Mouse (Mus musculus) spleen, adult 2 months (tissue): ENCODE results near the gene Sash1. TPM values are rescaled to one million over a fixed set of nuclear protein-coding genes. Genes with fewer than 3 reads are reported as not detected.

Source experiments
- DNase-seq, 2 experiments: peaks; one replicate each; pipeline versions ENCODE4 v3.0.0 to v3.0.0-alpha.2; 2012 to 2021; ENCODE audit warnings: low spot score in 2 of 2, low read depth in 1 of 2
- H3K27ac ChIP-seq: fragments of 200-500 bp; 2 replicates; pipeline ENCODE4 v1.5.1; 2012; ENCODE audit warnings: low read length, inconsistent platforms; ENCODE audit not compliant: insufficient read depth
- H3K27me3 ChIP-seq: fragments of 200-500 bp; 2 replicates; pipeline ENCODE4 v1.6.1; 2012; ENCODE audit warnings: mild to moderate bottlenecking, moderate library complexity, low read length, inconsistent platforms; ENCODE audit not compliant: control insufficient read depth, insufficient read depth
- H3K36me3 ChIP-seq: fragments of 200-500 bp; 2 replicates; pipeline ENCODE4 v1.6.1; 2012; ENCODE audit warnings: mild to moderate bottlenecking, low read length, inconsistent platforms; ENCODE audit not compliant: control insufficient read depth, insufficient read depth
- H3K4me1 ChIP-seq: fragments of 200-500 bp; 2 replicates; pipeline ENCODE4 v1.6.1; 2011; ENCODE audit warnings: inconsistent platforms; ENCODE audit not compliant: control insufficient read depth, insufficient read depth, insufficient read length
- H3K4me3 ChIP-seq: fragments of 200-500 bp; 2 replicates; pipeline ENCODE4 v1.5.1; 2011; ENCODE audit warnings: mild to moderate bottlenecking, inconsistent platforms; ENCODE audit not compliant: insufficient read depth, insufficient read length; ENCODE audit errors: extremely low read depth
- CTCF ChIP-seq: fragments of 200-500 bp; IDR thresholded peaks from 2 replicates; pipeline ENCODE4 v1.5.1; 2011; ENCODE audit warnings: mild to moderate bottlenecking, inconsistent platforms; ENCODE audit not compliant: insufficient read depth, insufficient read length, insufficient replicate concordance; ENCODE audit errors: extremely low read depth
- POLR2A ChIP-seq: fragments of 200-500 bp; IDR thresholded peaks from 2 replicates; pipeline ENCODE4 v1.6.1; 2011; ENCODE audit warnings: low read depth, low read length, inconsistent platforms
- WGBS: fragments of 180-500 bp; shearing (Covaris S2); methylation state at CpG from one replicate; pipeline ENCODE4 v1.1.7; 2018; 5-methylcytosine and 5-hydroxymethylcytosine counted together
- polyA plus RNA-seq: library from polyadenylated mRNA; depleted of rRNA; stranded (reverse); fragments of >200 nt; gene quantifications from 2 replicates; pipeline ENCODE4 v1.2.3, GENCODE M21; 2012

Gene Sash1
- polyA plus RNA-seq, 1 experiment, result 9.8 TPM

DNA sequence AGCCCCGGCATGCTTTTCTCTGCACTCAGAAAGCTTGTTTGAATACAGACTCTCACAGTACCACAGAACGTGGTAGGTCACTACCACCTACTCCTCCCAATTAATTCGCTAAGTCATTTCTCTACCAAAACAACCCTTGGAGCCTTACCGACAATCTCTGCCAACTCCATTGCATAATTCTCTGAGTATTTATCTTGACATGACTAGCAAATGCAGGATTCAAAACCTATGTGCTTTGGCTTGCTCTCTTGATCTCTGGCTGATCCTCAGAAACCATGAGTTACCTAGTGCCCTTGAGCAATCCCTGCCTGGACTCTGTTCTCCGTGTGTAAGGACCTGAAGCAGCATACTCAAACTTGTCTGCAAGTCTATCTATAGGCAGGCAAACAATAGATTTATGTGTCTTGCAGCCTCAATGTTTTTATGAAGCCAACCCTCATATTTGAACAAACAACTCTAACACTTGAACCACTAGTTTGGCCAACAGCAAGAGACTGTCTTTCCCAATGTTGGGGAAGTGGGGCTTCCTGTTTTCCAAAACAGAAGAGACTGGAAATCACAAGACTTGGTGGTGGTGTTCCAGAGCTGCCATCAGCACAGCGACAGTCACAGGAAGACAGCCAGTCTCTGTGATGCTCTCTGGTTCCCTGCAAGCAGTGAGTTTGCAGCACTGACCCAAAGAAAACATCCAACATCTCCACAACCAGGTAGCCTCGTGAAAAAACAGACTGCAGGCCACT is 12.1 kb downstream of the Sash1 start:
- peak overlapping the region; percentile 13; the same call in 1 of the 2 replicates for H3K27ac ChIP-seq

DNA sequence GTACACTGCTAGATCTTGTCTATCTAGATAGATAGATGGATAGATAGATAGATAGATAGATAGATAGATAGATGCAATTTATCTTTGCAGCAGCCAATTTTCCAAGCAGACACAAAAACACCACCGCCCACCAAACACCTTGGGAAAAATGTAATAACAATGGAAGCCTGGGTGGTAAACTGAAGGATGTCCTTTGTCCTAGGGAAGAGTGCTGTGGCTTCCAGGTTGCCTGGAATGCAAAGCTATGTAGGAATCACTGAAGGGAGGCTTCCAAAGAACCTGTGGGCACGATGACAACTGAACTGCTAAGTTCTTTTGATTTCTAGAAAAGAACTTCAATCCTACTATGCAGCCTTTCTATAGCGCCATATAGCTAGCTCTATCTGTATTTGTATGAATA is 13.1 kb downstream of the Sash1 start:
- WGBS, result 90% methylated on average over 3 of the region's 3 CpGs
- no peak overlapping the region for H3K27ac ChIP-seq
- DNase-seq, result no peak
- no peaks in the 10 kb centered on the region for H3K27me3 ChIP-seq
- TF ChIP-seq POLR2A, result no peak
- H3K4me3 ChIP-seq, result no peak overlapping the region
- H3K4me1 ChIP-seq, result no peaks in the 10 kb centered on the region
- no peaks in the 10 kb centered on the region for H3K36me3 ChIP-seq

More for the DNA sequence above, 12.1 kb downstream of the Sash1 start:
- Histone ChIP-seq H3K4me1 (peaks cover under 1% of the 10 kb centered on the region; the same call in 1 of the 2 replicates), H3K27me3 (no peaks in the 10 kb centered on the region), H3K4me3 (no peak overlapping the region), H3K36me3 (no peaks in the 10 kb centered on the region)
- TF ChIP-seq POLR2A (no peak), CTCF (no peak)
- 56% methylated on average over 7 of the region's 7 CpGs for WGBS
- DNase-seq, result no peak

DNA sequence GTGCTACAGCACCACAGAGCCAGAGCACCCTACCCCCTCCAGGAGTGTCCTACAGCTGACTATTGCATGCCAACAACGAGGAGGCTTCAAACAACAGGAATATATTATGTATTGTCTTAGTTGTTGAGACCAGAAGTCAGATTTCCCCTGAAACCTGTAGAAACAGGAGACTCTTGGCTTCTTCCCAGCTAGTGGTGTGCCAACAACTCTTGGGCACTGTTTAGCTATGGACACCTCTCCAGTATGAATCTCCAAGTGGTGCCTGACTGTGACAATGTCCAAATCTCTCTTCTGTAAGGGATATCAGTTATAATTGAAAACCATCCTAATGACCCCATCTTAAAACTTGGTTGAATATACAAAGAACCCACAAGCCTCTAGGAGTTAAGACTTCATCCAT is 13.9 kb downstream of the Sash1 start:
- Histone ChIP-seq H3K36me3 (no peaks in the 10 kb centered on the region), H3K4me3 (no peak overlapping the region), H3K27ac (no peak overlapping the region), H3K4me1 (no peaks in the 10 kb centered on the region), H3K27me3 (no peaks in the 10 kb centered on the region)
- TF ChIP-seq POLR2A (no peak), CTCF (no peak)
- WGBS, result 82% methylated on average over 1 of the region's 1 CpGs
- DNase-seq, result no peak

DNA sequence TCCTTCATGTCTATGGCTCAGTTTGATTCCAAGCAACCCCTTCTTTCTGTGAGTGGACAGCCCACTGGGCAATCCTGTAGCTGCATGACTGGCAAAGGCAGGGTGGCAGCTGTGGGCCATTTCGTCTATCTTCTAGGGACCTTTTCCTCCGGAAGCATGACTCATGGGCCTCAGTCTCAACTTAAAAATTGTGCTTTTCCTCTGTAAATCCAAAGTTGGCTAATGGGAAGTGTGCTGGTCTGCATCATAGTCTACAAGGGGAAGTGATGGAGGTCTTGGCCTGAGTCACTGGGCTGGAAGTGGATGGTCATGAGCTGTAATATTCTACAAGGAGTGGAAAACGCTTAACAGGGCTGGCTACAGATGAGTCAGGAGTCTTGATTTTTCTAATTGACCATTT is 15.5 kb downstream of the Sash1 start:
- no peak overlapping the region for H3K4me3 ChIP-seq
- no peaks in the 10 kb centered on the region for H3K4me1 ChIP-seq
- WGBS, result 70% methylated on average over 3 of the region's 3 CpGs
- DNase-seq, result no peak
- no peak for TF ChIP-seq POLR2A
- no peak for TF ChIP-seq CTCF
- no peaks in the 10 kb centered on the region for H3K36me3 ChIP-seq
- no peaks in the 10 kb centered on the region for H3K27me3 ChIP-seq
- H3K27ac ChIP-seq, result no peak overlapping the region

DNA sequence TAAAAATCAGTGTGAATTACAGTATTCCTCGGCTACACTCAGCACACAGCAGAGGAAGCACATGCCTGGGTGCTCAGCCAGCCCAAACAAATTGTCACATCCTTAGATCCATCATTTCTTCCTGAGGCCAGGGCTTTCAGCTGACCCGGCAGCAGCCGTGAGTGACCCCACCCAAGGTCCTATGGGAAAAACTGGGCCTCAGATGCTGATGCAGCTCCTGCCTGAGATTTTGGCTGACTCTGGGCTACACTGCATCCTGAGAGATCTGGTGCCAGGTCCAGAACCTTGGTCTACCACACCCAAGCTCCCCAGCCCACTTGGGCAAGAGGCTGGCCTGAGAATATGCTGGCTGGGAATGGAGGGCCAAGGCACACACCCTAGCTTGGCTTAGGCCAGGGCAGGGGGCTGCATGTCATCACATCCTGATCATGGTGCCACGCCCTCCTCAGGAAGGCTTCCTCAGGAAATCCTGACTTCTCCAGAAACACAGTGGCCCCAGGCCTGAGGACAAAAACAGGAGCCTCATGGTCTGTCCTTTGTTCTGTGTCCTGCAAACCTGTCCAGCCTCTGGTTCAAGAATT is 19.7 kb downstream of the Sash1 start:
- no peak for DNase-seq
- Histone ChIP-seq H3K4me1 (no peaks in the 10 kb centered on the region; the same call in 1 of the 2 replicates), H3K27me3 (no peaks in the 10 kb centered on the region), H3K27ac (no peak overlapping the region; the same call in 1 of the 2 replicates), H3K36me3 (no peaks in the 10 kb centered on the region), H3K4me3 (no peak overlapping the region)
- TF ChIP-seq POLR2A (no peak), CTCF (no peak)
- 83% methylated on average over 4 of the region's 4 CpGs for WGBS

DNA sequence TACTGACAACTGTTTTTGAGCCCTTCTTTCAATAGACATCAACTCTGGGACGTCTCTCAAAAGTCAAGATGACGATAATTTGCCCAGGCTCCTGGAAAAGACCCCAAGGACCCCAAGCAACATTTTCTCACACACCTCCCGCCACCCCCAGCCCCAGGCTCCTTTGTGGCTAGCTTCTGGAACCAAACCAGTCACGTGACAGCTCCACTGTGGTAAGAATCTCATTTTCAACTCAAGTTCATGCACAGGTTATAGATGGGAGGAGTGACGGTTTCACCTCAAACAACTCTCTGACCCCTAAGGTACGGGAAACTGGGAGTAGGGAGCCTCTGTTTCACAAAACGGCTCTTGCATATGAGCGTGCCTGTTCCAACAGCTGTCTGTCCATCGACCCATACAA is 25.2 kb downstream of the Sash1 start:
- no peak overlapping the region for H3K27ac ChIP-seq
- H3K4me3 ChIP-seq, result no peak overlapping the region
- 81% methylated on average over 9 of the region's 9 CpGs for WGBS
- no peaks in the 10 kb centered on the region for H3K27me3 ChIP-seq
- no peak for DNase-seq
- no peaks in the 10 kb centered on the region; the same call in 1 of the 2 replicates for H3K4me1 ChIP-seq
- no peaks in the 10 kb centered on the region for H3K36me3 ChIP-seq
- no peak for TF ChIP-seq POLR2A
- no peak for TF ChIP-seq CTCF

DNA sequence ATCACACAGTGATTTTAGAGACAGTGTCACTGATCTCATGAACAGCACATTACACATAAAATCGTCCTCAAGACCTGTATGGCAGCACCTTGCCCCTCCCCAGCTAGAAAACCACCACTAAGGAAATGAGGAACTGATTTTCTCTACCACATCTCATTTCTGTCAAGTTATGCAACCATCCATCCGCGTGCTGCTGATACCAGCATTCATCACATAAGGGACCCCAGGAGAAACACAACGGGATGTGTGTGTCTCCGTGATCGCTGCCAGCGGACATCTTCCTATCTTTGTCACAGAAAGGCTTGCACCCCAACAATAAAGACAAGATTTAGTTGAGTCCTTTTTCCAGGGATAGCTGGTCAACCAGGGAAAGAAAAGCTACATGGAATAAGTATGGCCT is 27.2 kb downstream of the Sash1 start:
- Histone ChIP-seq H3K27ac (no peak overlapping the region), H3K4me3 (no peak overlapping the region), H3K4me1 (no peaks in the 10 kb centered on the region; the same call in 1 of the 2 replicates), H3K36me3 (no peaks in the 10 kb centered on the region), H3K27me3 (no peaks in the 10 kb centered on the region)
- 31% methylated on average over 7 of the region's 7 CpGs for WGBS
- TF ChIP-seq POLR2A (no peak), CTCF (no peak)
- DNase-seq, result no peak
